16 mouse cellular contexts compared by ENCODE assay signal in the genomic region with DNA sequence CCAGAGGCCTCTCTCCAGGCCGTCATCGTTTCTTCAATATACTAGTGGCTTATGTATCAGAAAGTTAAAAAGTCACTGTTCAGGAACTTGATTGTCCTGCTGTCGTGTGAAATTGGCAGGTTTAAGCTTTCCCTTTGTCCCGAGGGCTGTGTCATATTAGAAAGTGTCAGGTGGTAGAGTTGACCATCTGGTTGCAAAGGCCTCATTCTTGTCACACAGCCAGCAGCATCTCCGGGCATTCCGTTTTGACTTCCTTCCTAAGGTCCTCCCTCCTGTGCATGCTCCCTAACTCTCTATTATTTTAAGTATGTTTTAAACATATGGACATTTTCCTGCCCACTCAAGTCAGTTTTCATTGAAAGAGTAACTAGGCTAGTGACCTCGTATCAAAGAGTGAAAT. TPM values are rescaled to one million over a fixed set of nuclear protein-coding genes. Genes with fewer than 3 reads are reported as not detected.
DNase-seq lines count a peak whose midpoint lies in the region; ATAC-seq lines count a peak whose summit lies in the region.
"Had no signal": no experiment of that assay in that cellular context is flagged by ENCODE, and none has a peak within 500 bp of the region (broad histone marks: within the 10 kb centered on the region; RNA-seq: fewer than 3 reads in every experiment).

No protein-coding gene starts in this region.

- peak; percentile 31 for DNase-seq in kidney, adult 11 months
- no peak for DNase-seq in kidney, postnatal 14 days
- peak; percentile 90 for DNase-seq in brain, adult 2 months (ENCODE audit: low read depth, low spot score)
- peak; percentile 75 to 77 for DNase-seq in cerebellum, postnatal 14 days
- no peak for DNase-seq in left cerebral cortex, postnatal 10 days (ENCODE audit: extremely low spot score in 1 of 2, low spot score in 2 of 2)
- DNase-seq in T-cell, adult 2 months (ENCODE audit: low spot score), result no peak
- DNase-seq: adrenal gland, postnatal 10 days; gastrocnemius, postnatal 10 days; thymus, postnatal 14 days had no signal

- no peak overlapping the region for H3K4me2 ChIP-seq in forebrain, embryonic 12.5 days
- H3K4me2 ChIP-seq in forebrain, embryonic 15.5 days (replicated peaks), result no peak overlapping the region
- H3K4me2 ChIP-seq: embryonic facial prominence, embryonic 15.5 days; hindbrain, embryonic 15.5 days; liver, embryonic 11.5 days had no signal

- no peaks in the 10 kb centered on the region for H3K27me3 ChIP-seq in forebrain, embryonic 12.5 days
- no peaks in the 10 kb centered on the region for H3K27me3 ChIP-seq in forebrain, embryonic 15.5 days
- H3K27me3 ChIP-seq: embryonic facial prominence, embryonic 15.5 days; hindbrain, embryonic 15.5 days had no signal

- peaks cover 48% of the 10 kb centered on the region for H3K36me3 ChIP-seq in forebrain, embryonic 12.5 days (replicated peaks)
- H3K36me3 ChIP-seq in forebrain, embryonic 15.5 days, result peaks cover 10% of the 10 kb centered on the region
- H3K36me3 ChIP-seq: hindbrain, embryonic 15.5 days had no signal

- ATAC-seq in forebrain, embryonic 12.5 days (ENCODE audit: low FRiP score), result no peak
- ATAC-seq in forebrain, embryonic 15.5 days (replicated peaks), result no peak

- no peak overlapping the region for H3K4me3 ChIP-seq in forebrain, embryonic 12.5 days (replicated peaks)
- no peak overlapping the region for H3K4me3 ChIP-seq in forebrain, embryonic 15.5 days
- H3K4me3 ChIP-seq: embryonic facial prominence, embryonic 15.5 days; hindbrain, embryonic 15.5 days; left cerebral cortex, adult 2 months had no signal

- intact Hi-C loops in left cerebral cortex, postnatal 10 days (cut with DNase I), result loop anchor here (5.0 to 10.0 kb wide), 2 partner anchors 186 to 989 kb away; no protein-coding TSS in a partner anchor

- no peaks in the 10 kb centered on the region for H3K9me3 ChIP-seq in forebrain, embryonic 12.5 days
- H3K9me3 ChIP-seq in forebrain, embryonic 15.5 days, result no peaks in the 10 kb centered on the region
- H3K9me3 ChIP-seq: embryonic facial prominence, embryonic 15.5 days; hindbrain, embryonic 15.5 days had no signal

- H3K27ac ChIP-seq in forebrain, embryonic 12.5 days, result 0 out of 2 replicates have a peak overlapping the region, but pooled peaks have one; percentile 10
- no peak overlapping the region for H3K27ac ChIP-seq in forebrain, embryonic 15.5 days (replicated peaks)
- H3K27ac ChIP-seq: embryonic facial prominence, embryonic 15.5 days; left cerebral cortex, adult 2 months had no signal

- H3K4me1 ChIP-seq in forebrain, embryonic 12.5 days, result peaks cover 10% of the 10 kb centered on the region
- H3K4me1 ChIP-seq in forebrain, embryonic 15.5 days, result peaks cover 11% of the 10 kb centered on the region

- no peak overlapping the region for H3K9ac ChIP-seq in forebrain, embryonic 12.5 days
- H3K9ac ChIP-seq in forebrain, embryonic 15.5 days (replicated peaks), result no peak overlapping the region
- H3K9ac ChIP-seq: embryonic facial prominence, embryonic 15.5 days; hindbrain, embryonic 15.5 days had no signal

- 86% methylated on average over 7 of the region's 7 CpGs for WGBS in forebrain, embryonic 12.5 days
- 78% methylated on average over 7 of the region's 7 CpGs for WGBS in forebrain, embryonic 15.5 days

RNA-seq across cellular contexts. Expression of gene Oard1, which starts 6.2 kb away (rescaled TPM):
- 82.8 and 87.4 TPM in 2 replicates for polyA plus RNA-seq in forebrain, embryonic 12.5 days (2016; fragmentation: Nextera tagmentation; extraction: Ambion mirVana)
- 59.0 and 60.7 TPM in 2 replicates for polyA plus RNA-seq in forebrain, embryonic 15.5 days (2015; fragmentation: Nextera tagmentation; extraction: Ambion mirVana)
- total RNA-seq in left cerebral cortex, postnatal 10 days (2021), result 10 to 100 TPM; 10.7 to 10.9 TPM

RNA-seq across cellular contexts. Expression of gene Nfya, which starts 6.3 kb away (rescaled TPM):
- 20.7 and 23.4 TPM in 2 replicates for polyA plus RNA-seq in forebrain, embryonic 12.5 days (2016; fragmentation: Nextera tagmentation; extraction: Ambion mirVana)
- 17.6 and 18.9 TPM in 2 replicates for polyA plus RNA-seq in forebrain, embryonic 15.5 days (2015; fragmentation: Nextera tagmentation; extraction: Ambion mirVana)
- 10 to 100 TPM; 33.3 to 34.3 TPM for total RNA-seq in left cerebral cortex, postnatal 10 days (2021)

RNA-seq across cellular contexts. Expression of gene Apobec2, which starts 16.7 kb away (rescaled TPM):
- polyA plus RNA-seq in forebrain, embryonic 12.5 days (2016; fragmentation: Nextera tagmentation; extraction: Ambion mirVana), result 0.65 and 0.82 TPM in 2 replicates
- polyA plus RNA-seq in forebrain, embryonic 15.5 days (2015; fragmentation: Nextera tagmentation; extraction: Ambion mirVana), result 0.19 and 0.73 TPM in 2 replicates
- under 1 TPM; 0.24 TPM for total RNA-seq in left cerebral cortex, postnatal 10 days (2021)
- total RNA-seq: left cerebral cortex, adult 2 months; monocyte, adult 5-6 weeks had no signal

RNA-seq across cellular contexts. Expression of gene Tspo2, which starts 35.3 kb away (rescaled TPM):
- polyA plus RNA-seq in forebrain, embryonic 12.5 days (2016; fragmentation: Nextera tagmentation; extraction: Ambion mirVana), result 1.2 and 1.5 TPM in 2 replicates
- 2.3 and 2.8 TPM in 2 replicates for polyA plus RNA-seq in forebrain, embryonic 15.5 days (2015; fragmentation: Nextera tagmentation; extraction: Ambion mirVana)
- not detected for total RNA-seq in left cerebral cortex, postnatal 10 days (2021)
- total RNA-seq: left cerebral cortex, adult 2 months had no signal

RNA-seq across cellular contexts. Expression of gene Unc5cl, which starts 38.7 kb away (rescaled TPM):
- 0.10 and 0.18 TPM in 2 replicates for polyA plus RNA-seq in forebrain, embryonic 12.5 days (2016; fragmentation: Nextera tagmentation; extraction: Ambion mirVana)
- 0.17 and 0.24 TPM in 2 replicates for polyA plus RNA-seq in forebrain, embryonic 15.5 days (2015; fragmentation: Nextera tagmentation; extraction: Ambion mirVana)
- under 1 TPM; 0.15 to 0.26 TPM for total RNA-seq in left cerebral cortex, postnatal 10 days (2021)
- total RNA-seq: gastrocnemius, postnatal 10 days had no signal
- polyA plus RNA-seq: embryonic facial prominence, embryonic 15.5 days; hindbrain, embryonic 15.5 days had no signal

Comparison
In these comparisons a context has a peak if more than half of its experiments do, and no peak if none do; other contexts are left out.
1. DNase-seq: peak in kidney, adult 11 months (single experiment), brain, adult 2 months (single experiment) and cerebellum, postnatal 14 days (2 of 2); none in kidney, postnatal 14 days (single experiment), left cerebral cortex, postnatal 10 days (0 of 2) and T-cell, adult 2 months (single experiment).